21 mouse cellular contexts compared by ENCODE assay signal in the genomic region with DNA sequence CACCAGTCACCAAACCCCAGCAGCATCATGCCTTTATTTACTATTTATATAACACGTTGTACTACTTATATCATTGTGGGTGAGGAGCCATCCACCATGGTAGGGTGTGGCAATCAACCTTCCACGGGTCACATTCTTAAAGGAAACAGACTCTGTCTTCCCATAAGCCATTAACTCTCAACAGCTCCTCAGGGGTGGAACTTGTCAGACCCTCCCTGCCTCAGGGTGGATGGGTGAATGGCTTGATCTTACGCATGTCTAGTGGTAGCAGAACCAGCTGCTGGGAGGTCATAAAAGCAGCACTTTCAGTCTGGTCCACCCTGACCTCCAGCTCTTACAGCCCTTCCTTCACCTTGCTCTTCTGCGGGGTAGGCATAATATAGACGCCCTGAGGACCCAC.
DNase-seq lines count a peak whose midpoint lies in the region; ATAC-seq lines count a peak whose summit lies in the region.
"Had no signal": no experiment of that assay in that cellular context is flagged by ENCODE, and none has a peak within 500 bp of the region (broad histone marks: within the 10 kb centered on the region; RNA-seq: fewer than 3 reads in every experiment).

No protein-coding gene starts in this region.

- H3K4me3 ChIP-seq in intestine, embryonic 16.5 days (ENCODE audit: low read length) = no peak overlapping the region
- H3K4me3 ChIP-seq in intestine, embryonic 15.5 days (replicated peaks) = no peak overlapping the region
- no peak overlapping the region for H3K4me3 ChIP-seq in limb, embryonic 11.5 days (ENCODE audit: low read depth, low read length)
- no peak overlapping the region for H3K4me3 ChIP-seq in limb, embryonic 10.5 days
- H3K4me3 ChIP-seq: embryonic facial prominence, embryonic 10.5 days; embryonic facial prominence, embryonic 12.5 days; forebrain, embryonic 13.5 days; forebrain, embryonic 15.5 days had no signal

- H3K4me1 ChIP-seq in intestine, embryonic 16.5 days (ENCODE audit: control insufficient read depth, insufficient read depth, low read length) = no peaks in the 10 kb centered on the region
- no peaks in the 10 kb centered on the region for H3K4me1 ChIP-seq in intestine, embryonic 15.5 days (replicated peaks)
- H3K4me1 ChIP-seq in limb, embryonic 11.5 days (ENCODE audit: control insufficient read depth, insufficient read depth, low read length) = no peaks in the 10 kb centered on the region
- H3K4me1 ChIP-seq in limb, embryonic 10.5 days = no peaks in the 10 kb centered on the region
- H3K4me1 ChIP-seq: embryonic facial prominence, embryonic 10.5 days; embryonic facial prominence, embryonic 12.5 days; forebrain, embryonic 13.5 days; forebrain, embryonic 15.5 days had no signal

- H3K36me3 ChIP-seq in intestine, embryonic 16.5 days (ENCODE audit: control insufficient read depth, insufficient read depth, low read length) = 0 out of 2 replicates have a peak, but pooled peaks cover 2% of the 10 kb centered on the region
- H3K36me3 ChIP-seq in intestine, embryonic 15.5 days = no peaks in the 10 kb centered on the region
- H3K36me3 ChIP-seq in limb, embryonic 11.5 days (ENCODE audit: control insufficient read depth, insufficient read depth, low read length) = no peaks in the 10 kb centered on the region; the same call in 1 of the 2 replicates
- peaks cover 53% of the 10 kb centered on the region for H3K36me3 ChIP-seq in limb, embryonic 10.5 days
- H3K36me3 ChIP-seq: forebrain, embryonic 15.5 days; G1E had no signal

- DNase-seq in limb, embryonic 11.5 days (ENCODE audit: low spot score) = peak; percentile 16
- DNase-seq in limb, embryonic 10.5 days (ENCODE audit: low spot score) = no peak
- DNase-seq in ZHBTc4 (ENCODE audit: low read depth, low spot score) = peak; percentile 65
- DNase-seq in cerebellum, adult 18-20 months = no peak
- DNase-seq: adrenal gland, adult 2 months; adrenal gland, postnatal 10 days; adrenal gland, postnatal 25 days; cerebellum, adult 11 months; cerebellum, adult 2 months; cerebellum, adult 9-10 months; cerebellum, postnatal 10 days; cerebellum, postnatal 25 days; forebrain, postnatal 0 days had no signal

- no peak overlapping the region for H3K27ac ChIP-seq in intestine, embryonic 16.5 days (ENCODE audit: low read length)
- H3K27ac ChIP-seq in intestine, embryonic 15.5 days = no peak overlapping the region
- no peak overlapping the region for H3K27ac ChIP-seq in limb, embryonic 11.5 days (replicated peaks; ENCODE audit: low read depth, low read length)
- no peak overlapping the region for H3K27ac ChIP-seq in limb, embryonic 10.5 days
- H3K27ac ChIP-seq: embryonic facial prominence, embryonic 10.5 days; embryonic facial prominence, embryonic 12.5 days; forebrain, embryonic 13.5 days; forebrain, embryonic 15.5 days had no signal

- H3K9ac ChIP-seq in intestine, embryonic 16.5 days (ENCODE audit: low read depth, low read length) = no peak overlapping the region
- H3K9ac ChIP-seq in intestine, embryonic 15.5 days = no peak overlapping the region
- H3K9ac ChIP-seq in limb, embryonic 11.5 days (ENCODE audit: low read length) = no peak overlapping the region
- H3K9ac ChIP-seq: embryonic facial prominence, embryonic 12.5 days; forebrain, embryonic 13.5 days; forebrain, embryonic 15.5 days; forebrain, postnatal 0 days had no signal

- H3K9me3 ChIP-seq in intestine, embryonic 16.5 days (ENCODE audit: control insufficient read depth, low read length) = no peaks in the 10 kb centered on the region
- H3K9me3 ChIP-seq in intestine, embryonic 15.5 days = no peaks in the 10 kb centered on the region
- no peaks in the 10 kb centered on the region for H3K9me3 ChIP-seq in limb, embryonic 11.5 days (ENCODE audit: control insufficient read depth, low read length)
- no peaks in the 10 kb centered on the region for H3K9me3 ChIP-seq in limb, embryonic 10.5 days (replicated peaks)
- H3K9me3 ChIP-seq: embryonic facial prominence, embryonic 10.5 days; embryonic facial prominence, embryonic 12.5 days; forebrain, embryonic 13.5 days; forebrain, embryonic 15.5 days; G1E had no signal

- 0 out of 2 replicates have a peak, but pooled peaks have one; percentile 32 for ATAC-seq in intestine, embryonic 16.5 days
- no peak for ATAC-seq in intestine, embryonic 15.5 days
- ATAC-seq in limb, embryonic 11.5 days (ENCODE audit: insufficient number of reproducible peaks, low FRiP score, low TSS enrichment, low read depth) = no peak
- ATAC-seq: forebrain, embryonic 13.5 days; forebrain, embryonic 15.5 days; forebrain, postnatal 0 days; Patski had no signal

- H3K27me3 ChIP-seq in intestine, embryonic 16.5 days (replicated peaks; ENCODE audit: control insufficient read depth, insufficient read depth, low read length) = no peaks in the 10 kb centered on the region
- H3K27me3 ChIP-seq in intestine, embryonic 15.5 days (replicated peaks) = no peaks in the 10 kb centered on the region
- H3K27me3 ChIP-seq in limb, embryonic 11.5 days (ENCODE audit: control insufficient read depth, insufficient read depth, low read length) = no peaks in the 10 kb centered on the region
- no peaks in the 10 kb centered on the region for H3K27me3 ChIP-seq in limb, embryonic 10.5 days (ENCODE audit: low read depth, poor library complexity, severe bottlenecking)
- H3K27me3 ChIP-seq: embryonic facial prominence, embryonic 12.5 days; forebrain, embryonic 13.5 days; forebrain, embryonic 15.5 days had no signal

- H3K4me2 ChIP-seq in intestine, embryonic 16.5 days (ENCODE audit: low read depth, low read length) = no peak overlapping the region
- no peak overlapping the region for H3K4me2 ChIP-seq in intestine, embryonic 15.5 days (replicated peaks)
- H3K4me2 ChIP-seq in limb, embryonic 11.5 days (ENCODE audit: low read depth, severe bottlenecking) = no peak overlapping the region
- H3K4me2 ChIP-seq: embryonic facial prominence, embryonic 12.5 days; forebrain, embryonic 13.5 days; forebrain, embryonic 15.5 days had no signal

- 73% methylated on average over 5 of the region's 5 CpGs for WGBS in intestine, embryonic 16.5 days
- 71% methylated on average over 5 of the region's 5 CpGs for WGBS in intestine, embryonic 15.5 days
- 79% methylated on average over 5 of the region's 5 CpGs for WGBS in limb, embryonic 11.5 days
- 86% methylated on average over 5 of the region's 5 CpGs for WGBS in limb, embryonic 10.5 days

Comparison
In these comparisons a context has a peak if more than half of its experiments do, and no peak if none do; other contexts are left out.
1. DNase-seq: peak in limb, embryonic 11.5 days (single experiment) and ZHBTc4 (single experiment); none in limb, embryonic 10.5 days (single experiment) and cerebellum, adult 18-20 months (0 of 2).